Mouse (Mus musculus): ENCODE data around the gene Reps2. TPM values are rescaled to one million over a fixed set of nuclear protein-coding genes. Genes with fewer than 3 reads are reported as not detected.

Gene Reps2
- polyA plus RNA-seq, 1 experiment from 2014 or later = 0.36 TPM

DNA sequence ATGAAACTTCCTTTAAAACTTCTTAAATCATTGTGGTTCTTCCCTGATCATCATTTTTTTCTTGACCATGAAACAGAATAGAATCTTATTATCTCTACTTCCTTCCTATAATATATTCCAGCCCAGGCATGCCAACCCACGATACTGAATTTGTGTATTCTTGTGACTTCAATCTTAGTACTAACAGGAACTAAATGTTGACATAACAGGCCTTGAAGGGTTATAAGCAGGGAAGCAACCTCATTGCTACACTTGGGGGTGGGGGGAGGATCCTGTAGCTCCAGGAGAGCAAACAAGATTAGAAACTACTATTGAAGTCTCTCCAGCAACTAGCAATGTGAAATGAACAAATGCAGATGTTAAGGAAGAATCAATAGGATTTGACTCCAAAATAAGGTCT, 154.8 kb downstream of the Reps2 start:
- no peak for ATAC-seq (replicated peaks; ENCODE audit: insufficient number of reproducible peaks, low FRiP score, low TSS enrichment)
- Histone ChIP-seq H3K36me3 (ENCODE audit: control insufficient read depth, insufficient read depth, low read length) (no peaks in the 10 kb centered on the region), H3K4me3 (ENCODE audit: low read depth, low read length) (no peak overlapping the region), H3K27ac (ENCODE audit: low read depth, low read length) (no peak overlapping the region), H3K9ac (ENCODE audit: low read depth, low read length) (no peak overlapping the region), H3K4me2 (no peak overlapping the region), H3K9me3 (replicated peaks; ENCODE audit: control insufficient read depth, low read length) (no peaks in the 10 kb centered on the region), H3K4me1 (ENCODE audit: control insufficient read depth, insufficient read depth, low read length) (no peaks in the 10 kb centered on the region), H3K27me3 (ENCODE audit: control insufficient read depth, insufficient read depth, low read length) (no peaks in the 10 kb centered on the region; the same call in 1 of the 2 replicates)
- WGBS (ENCODE audit: insufficient replicate concordance) = 49% methylated on average over 1 of the region's 1 CpGs

DNA sequence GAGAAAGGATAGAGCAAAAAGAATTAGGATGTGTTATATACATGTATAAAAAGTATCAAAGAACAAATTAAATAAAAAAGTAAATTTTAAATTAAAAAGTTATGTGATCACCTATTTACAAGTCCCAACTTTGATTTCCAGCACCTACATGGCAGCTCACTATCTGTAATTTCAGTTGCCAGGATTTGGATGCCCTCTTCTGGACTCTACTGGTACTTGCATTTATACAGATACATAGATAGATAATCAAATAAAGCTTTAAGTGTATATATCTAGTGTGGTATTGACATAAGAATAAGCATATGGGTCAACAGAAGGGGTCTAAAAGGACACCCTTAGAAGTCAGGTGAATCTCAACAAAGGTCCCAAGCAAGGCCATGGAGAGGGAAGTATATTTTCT, 155.7 kb downstream of the Reps2 start:
- ATAC-seq (replicated peaks; ENCODE audit: insufficient number of reproducible peaks, low FRiP score, low TSS enrichment) = no peak
- H3K9me3 ChIP-seq (replicated peaks; ENCODE audit: control insufficient read depth, low read length) = no peaks in the 10 kb centered on the region
- no peak overlapping the region for H3K27ac ChIP-seq (ENCODE audit: low read depth, low read length)
- H3K4me2 ChIP-seq = no peak overlapping the region
- H3K4me3 ChIP-seq (ENCODE audit: low read depth, low read length) = no peak overlapping the region
- no peak overlapping the region for H3K9ac ChIP-seq (ENCODE audit: low read depth, low read length)
- no peaks in the 10 kb centered on the region for H3K4me1 ChIP-seq (ENCODE audit: control insufficient read depth, insufficient read depth, low read length)
- H3K27me3 ChIP-seq (ENCODE audit: control insufficient read depth, insufficient read depth, low read length) = no peaks in the 10 kb centered on the region; the same call in 1 of the 2 replicates
- H3K36me3 ChIP-seq (ENCODE audit: control insufficient read depth, insufficient read depth, low read length) = no peaks in the 10 kb centered on the region

DNA sequence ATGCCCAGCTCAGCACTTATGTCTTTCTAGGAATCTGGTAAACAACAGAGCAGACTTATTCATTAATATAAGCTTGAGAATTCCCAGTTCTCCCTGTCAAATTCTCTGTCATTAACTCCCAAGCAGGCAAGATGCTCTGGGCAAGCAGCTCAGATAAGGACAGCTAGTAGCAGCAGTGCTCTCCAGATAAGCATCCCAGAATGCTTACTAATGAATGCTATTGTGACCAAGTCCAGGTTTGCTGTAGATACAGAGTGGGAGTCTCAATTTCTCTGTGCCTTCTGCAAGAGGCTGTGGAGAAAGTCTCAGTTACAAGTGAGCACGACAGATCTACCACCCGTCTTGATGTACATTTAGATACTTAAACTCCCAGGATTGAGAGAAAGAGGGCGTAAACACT, 173.2 kb downstream of the Reps2 start:
- H3K4me1 ChIP-seq (ENCODE audit: control insufficient read depth, insufficient read depth, low read length) = no peaks in the 10 kb centered on the region
- no peaks in the 10 kb centered on the region for H3K36me3 ChIP-seq (ENCODE audit: control insufficient read depth, insufficient read depth, low read length)
- 53% methylated on average over 3 of the region's 3 CpGs for WGBS (ENCODE audit: insufficient replicate concordance)
- no peak overlapping the region for H3K9ac ChIP-seq (ENCODE audit: low read depth, low read length)
- no peak overlapping the region for H3K4me2 ChIP-seq
- no peaks in the 10 kb centered on the region for H3K27me3 ChIP-seq (ENCODE audit: control insufficient read depth, insufficient read depth, low read length)
- H3K9me3 ChIP-seq (replicated peaks; ENCODE audit: control insufficient read depth, low read length) = no peaks in the 10 kb centered on the region
- no peak overlapping the region for H3K4me3 ChIP-seq (ENCODE audit: low read depth, low read length)
- ATAC-seq (replicated peaks; ENCODE audit: insufficient number of reproducible peaks, low FRiP score, low TSS enrichment) = no peak
- no peak overlapping the region for H3K27ac ChIP-seq (ENCODE audit: low read depth, low read length)

DNA sequence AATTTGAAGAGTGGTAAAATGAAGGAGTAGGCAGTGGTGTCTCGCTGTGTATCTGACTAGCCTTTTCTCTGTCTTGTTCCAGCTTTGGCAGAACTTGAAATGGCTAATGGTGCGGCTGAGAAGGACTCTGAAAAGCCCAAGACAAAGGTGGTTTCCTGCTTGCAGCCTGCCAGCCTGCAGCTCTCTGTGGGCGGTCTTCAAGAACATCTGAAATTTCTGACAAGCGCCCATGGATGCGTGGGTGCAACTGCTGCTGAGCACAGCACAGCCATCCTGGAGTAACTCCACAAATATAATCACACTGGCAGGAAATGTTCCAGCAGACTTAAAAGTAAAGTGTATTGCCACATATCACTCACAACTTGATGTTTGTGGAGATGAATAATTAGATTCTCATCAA, 181.3 kb downstream of the Reps2 start:
- H3K9me3 ChIP-seq (replicated peaks; ENCODE audit: control insufficient read depth, low read length) = no peaks in the 10 kb centered on the region
- H3K4me1 ChIP-seq (ENCODE audit: control insufficient read depth, insufficient read depth, low read length) = no peaks in the 10 kb centered on the region
- H3K27ac ChIP-seq (ENCODE audit: low read depth, low read length) = no peak overlapping the region
- H3K4me2 ChIP-seq = no peak overlapping the region
- no peaks in the 10 kb centered on the region for H3K36me3 ChIP-seq (ENCODE audit: control insufficient read depth, insufficient read depth, low read length)
- no peak overlapping the region for H3K4me3 ChIP-seq (ENCODE audit: low read depth, low read length)
- 71% methylated on average over 5 of the region's 5 CpGs for WGBS (ENCODE audit: insufficient replicate concordance)
- ATAC-seq (replicated peaks; ENCODE audit: insufficient number of reproducible peaks, low FRiP score, low TSS enrichment) = no peak
- no peaks in the 10 kb centered on the region for H3K27me3 ChIP-seq (ENCODE audit: control insufficient read depth, insufficient read depth, low read length)
- no peak overlapping the region for H3K9ac ChIP-seq (ENCODE audit: low read depth, low read length)

DNA sequence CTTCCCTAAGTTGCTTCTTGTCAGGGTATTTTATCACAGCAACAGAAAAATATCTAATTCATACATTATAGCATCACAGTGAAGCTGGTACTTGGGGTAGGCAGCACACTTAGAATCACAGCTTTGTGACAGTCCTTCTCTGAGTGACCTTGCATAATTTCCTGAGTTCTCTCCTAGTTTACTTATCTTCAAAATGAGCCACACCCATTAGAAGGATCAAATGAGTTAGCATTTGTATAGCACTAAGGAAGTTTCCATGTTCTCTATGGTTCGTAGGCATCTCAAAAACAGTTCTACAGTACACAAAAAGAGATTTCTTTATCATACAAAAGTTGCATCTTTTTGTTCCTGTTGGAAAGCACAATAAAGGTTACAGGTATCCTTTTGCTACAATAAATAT, 187.0 kb downstream of the Reps2 start:
- H3K27me3 ChIP-seq (ENCODE audit: control insufficient read depth, insufficient read depth, low read length) = no peaks in the 10 kb centered on the region
- H3K4me3 ChIP-seq (ENCODE audit: low read depth, low read length) = no peak overlapping the region
- H3K9ac ChIP-seq (ENCODE audit: low read depth, low read length) = no peak overlapping the region
- H3K4me2 ChIP-seq = no peak overlapping the region
- no peaks in the 10 kb centered on the region for H3K9me3 ChIP-seq (replicated peaks; ENCODE audit: control insufficient read depth, low read length)
- no peaks in the 10 kb centered on the region for H3K36me3 ChIP-seq (ENCODE audit: control insufficient read depth, insufficient read depth, low read length)
- 71% methylated on average over 1 of the region's 1 CpGs for WGBS (ENCODE audit: insufficient replicate concordance)
- H3K4me1 ChIP-seq (ENCODE audit: control insufficient read depth, insufficient read depth, low read length) = no peaks in the 10 kb centered on the region
- ATAC-seq (replicated peaks; ENCODE audit: insufficient number of reproducible peaks, low FRiP score, low TSS enrichment) = no peak
- H3K27ac ChIP-seq (ENCODE audit: low read depth, low read length) = no peak overlapping the region

DNA sequence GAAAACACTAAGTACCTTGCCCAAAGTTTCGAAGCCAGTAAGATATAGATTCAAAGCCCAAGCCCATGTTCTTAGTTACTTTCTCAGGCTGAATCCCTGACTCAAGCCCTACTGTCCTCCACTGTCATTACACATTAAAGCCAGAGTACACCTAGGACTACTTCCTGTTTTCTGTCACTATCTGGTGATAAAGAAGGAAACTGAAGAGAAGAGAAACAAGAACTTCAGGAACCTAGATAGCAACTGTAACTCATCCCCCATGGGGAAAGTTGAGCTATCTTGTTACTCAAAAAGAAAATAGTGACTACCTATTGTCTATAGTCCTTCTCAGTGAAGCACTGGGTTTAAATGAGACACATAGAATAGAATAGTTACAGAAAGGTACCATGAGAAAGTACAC, 188.1 kb downstream of the Reps2 start:
- no peak overlapping the region for H3K9ac ChIP-seq (ENCODE audit: low read depth, low read length)
- no peaks in the 10 kb centered on the region for H3K36me3 ChIP-seq (ENCODE audit: control insufficient read depth, insufficient read depth, low read length)
- H3K4me1 ChIP-seq (ENCODE audit: control insufficient read depth, insufficient read depth, low read length) = no peaks in the 10 kb centered on the region
- H3K27me3 ChIP-seq (ENCODE audit: control insufficient read depth, insufficient read depth, low read length) = no peaks in the 10 kb centered on the region
- H3K9me3 ChIP-seq (replicated peaks; ENCODE audit: control insufficient read depth, low read length) = no peaks in the 10 kb centered on the region
- WGBS (ENCODE audit: insufficient replicate concordance) = 71% methylated on average over 1 of the region's 1 CpGs
- no peak overlapping the region for H3K27ac ChIP-seq (ENCODE audit: low read depth, low read length)
- H3K4me3 ChIP-seq (ENCODE audit: low read depth, low read length) = no peak overlapping the region
- no peak for ATAC-seq (replicated peaks; ENCODE audit: insufficient number of reproducible peaks, low FRiP score, low TSS enrichment)
- no peak overlapping the region for H3K4me2 ChIP-seq

DNA sequence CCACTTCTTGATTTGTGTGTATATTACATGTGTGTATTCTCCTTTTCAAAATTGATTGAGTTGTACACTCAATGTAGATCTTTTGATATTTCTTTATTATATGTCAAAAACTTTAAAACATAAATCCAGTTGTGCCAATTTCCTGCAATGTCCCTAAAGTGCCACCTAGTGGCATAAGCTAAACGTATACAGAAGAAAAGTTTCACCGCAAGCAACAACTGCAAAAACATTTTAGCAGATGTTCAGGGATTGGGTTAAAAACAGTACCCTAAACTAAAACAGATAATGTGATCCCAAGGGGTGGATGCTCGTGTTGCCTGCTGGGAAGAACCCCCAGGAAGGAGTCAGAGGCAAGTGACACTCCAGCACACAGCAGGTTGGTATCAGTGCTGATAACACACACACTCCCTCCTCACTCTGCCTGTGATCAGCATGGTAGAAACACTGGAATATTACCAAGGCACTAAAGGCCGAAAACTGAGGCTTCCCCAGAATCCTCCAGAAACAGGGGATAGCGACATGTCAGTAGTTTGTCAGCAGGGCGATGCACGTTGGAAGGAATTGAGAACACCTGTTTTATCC, 189.5 kb downstream of the Reps2 start:
- no peak overlapping the region for H3K4me3 ChIP-seq (ENCODE audit: low read depth, low read length)
- H3K4me2 ChIP-seq = no peak overlapping the region
- no peaks in the 10 kb centered on the region for H3K27me3 ChIP-seq (ENCODE audit: control insufficient read depth, insufficient read depth, low read length)
- no peak overlapping the region for H3K9ac ChIP-seq (ENCODE audit: low read depth, low read length)
- 47% methylated on average over 7 of the region's 7 CpGs for WGBS (ENCODE audit: insufficient replicate concordance)
- ATAC-seq (replicated peaks; ENCODE audit: insufficient number of reproducible peaks, low FRiP score, low TSS enrichment) = no peak
- no peaks in the 10 kb centered on the region for H3K4me1 ChIP-seq (ENCODE audit: control insufficient read depth, insufficient read depth, low read length)
- no peaks in the 10 kb centered on the region for H3K9me3 ChIP-seq (replicated peaks; ENCODE audit: control insufficient read depth, low read length)
- no peaks in the 10 kb centered on the region for H3K36me3 ChIP-seq (ENCODE audit: control insufficient read depth, insufficient read depth, low read length)
- H3K27ac ChIP-seq (ENCODE audit: low read depth, low read length) = no peak overlapping the region

DNA sequence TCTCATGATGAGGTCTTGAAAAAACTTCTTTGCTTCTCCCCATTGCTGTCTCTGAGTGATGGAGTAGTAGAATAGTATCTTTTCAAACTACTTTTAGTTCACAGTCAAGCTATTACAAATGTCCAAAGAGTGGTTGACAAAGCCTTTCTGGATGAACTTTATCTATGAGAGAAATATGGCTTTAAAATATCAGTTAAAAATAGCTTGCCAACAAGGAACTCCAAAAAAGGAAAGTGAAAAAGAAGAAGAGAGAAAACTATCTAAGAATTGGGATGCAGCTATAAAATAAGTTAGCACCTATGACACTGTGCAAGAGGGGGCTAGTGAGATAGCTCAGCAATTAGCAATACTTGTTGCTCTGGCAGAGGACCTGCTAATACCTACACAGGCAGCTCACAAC, 190.8 kb downstream of the Reps2 start:
- no peak overlapping the region for H3K9ac ChIP-seq (ENCODE audit: low read depth, low read length)
- H3K4me1 ChIP-seq (ENCODE audit: control insufficient read depth, insufficient read depth, low read length) = no peaks in the 10 kb centered on the region
- H3K9me3 ChIP-seq (replicated peaks; ENCODE audit: control insufficient read depth, low read length) = no peaks in the 10 kb centered on the region
- H3K27me3 ChIP-seq (ENCODE audit: control insufficient read depth, insufficient read depth, low read length) = no peaks in the 10 kb centered on the region
- no peak for ATAC-seq (replicated peaks; ENCODE audit: insufficient number of reproducible peaks, low FRiP score, low TSS enrichment)
- H3K4me3 ChIP-seq (ENCODE audit: low read depth, low read length) = no peak overlapping the region
- H3K27ac ChIP-seq (ENCODE audit: low read depth, low read length) = no peak overlapping the region
- H3K36me3 ChIP-seq (ENCODE audit: control insufficient read depth, insufficient read depth, low read length) = no peaks in the 10 kb centered on the region
- no peak overlapping the region for H3K4me2 ChIP-seq

DNA sequence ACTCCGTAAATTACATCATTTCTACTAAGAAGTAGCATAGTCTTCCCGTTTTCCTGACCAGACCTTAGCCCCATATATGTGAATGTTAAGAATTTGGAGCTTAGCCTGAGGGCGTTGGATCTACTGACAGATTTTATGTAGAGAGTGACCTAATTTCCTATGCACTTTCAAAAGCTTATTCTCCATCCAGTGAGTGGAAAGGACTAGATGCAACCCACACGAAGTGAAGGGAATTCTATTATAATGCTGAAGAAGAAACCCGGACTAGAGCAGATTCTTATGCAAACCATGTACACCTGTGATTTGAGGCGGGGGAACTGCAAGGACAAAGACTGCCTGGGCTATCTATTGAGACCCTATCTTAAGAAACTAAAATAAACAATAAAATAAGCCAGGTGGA, 195.5 kb downstream of the Reps2 start:
- H3K36me3 ChIP-seq (ENCODE audit: control insufficient read depth, insufficient read depth, low read length) = no peaks in the 10 kb centered on the region
- no peak overlapping the region for H3K9ac ChIP-seq (ENCODE audit: low read depth, low read length)
- ATAC-seq (replicated peaks; ENCODE audit: insufficient number of reproducible peaks, low FRiP score, low TSS enrichment) = no peak
- H3K4me2 ChIP-seq = no peak overlapping the region
- no peaks in the 10 kb centered on the region for H3K9me3 ChIP-seq (replicated peaks; ENCODE audit: control insufficient read depth, low read length)
- no peak overlapping the region for H3K4me3 ChIP-seq (ENCODE audit: low read depth, low read length)
- H3K27me3 ChIP-seq (ENCODE audit: control insufficient read depth, insufficient read depth, low read length) = no peaks in the 10 kb centered on the region
- whole genome bisulfite sequencing (ENCODE audit: insufficient replicate concordance) = 76% methylated on average over 6 of the region's 6 CpGs
- H3K4me1 ChIP-seq (ENCODE audit: control insufficient read depth, insufficient read depth, low read length) = no peaks in the 10 kb centered on the region
- no peak overlapping the region for H3K27ac ChIP-seq (ENCODE audit: low read depth, low read length)

All from heart, embryonic 11.5 days (tissue).